Mouse (Mus musculus) testis, adult 2 months (tissue): ENCODE measurements around the gene Tnni1. TPM values are rescaled to one million over a fixed set of nuclear protein-coding genes. Genes with fewer than 3 reads are reported as not detected.

Source experiments
- H3K27ac ChIP-seq: fragments of 200-500 bp; 2 replicates; pipeline ENCODE4 v1.5.1; 2012; ENCODE audit warnings: low read depth, low read length; ENCODE audit not compliant: control insufficient read depth, insufficient read depth
- H3K27me3 ChIP-seq: fragments of 200-500 bp; 2 replicates; pipeline ENCODE4 v1.6.1; 2012; ENCODE audit warnings: mild to moderate bottlenecking, low read length, moderate library complexity; ENCODE audit not compliant: control insufficient read depth, insufficient read depth
- H3K36me3 ChIP-seq: fragments of 200-500 bp; 2 replicates; pipeline ENCODE4 v1.6.1; 2012; ENCODE audit warnings: mild to moderate bottlenecking, low read length; ENCODE audit not compliant: control insufficient read depth, insufficient read depth
- H3K4me1 ChIP-seq: fragments of 200-500 bp; 2 replicates; pipeline ENCODE4 v1.6.1; 2012; ENCODE audit warnings: low read length; ENCODE audit not compliant: control insufficient read depth, insufficient read depth
- H3K4me3 ChIP-seq: fragments of 200-500 bp; 2 replicates; pipeline ENCODE4 v1.5.1; 2012; ENCODE audit warnings: low read depth, mild to moderate bottlenecking, low read length, moderate library complexity, mixed read lengths; ENCODE audit not compliant: control insufficient read depth
- CTCF ChIP-seq: fragments of 200-500 bp; IDR thresholded peaks from 2 replicates; pipeline ENCODE4 v1.5.1; 2012; ENCODE audit warnings: low read depth, mild to moderate bottlenecking, inconsistent platforms, low read length, moderate library complexity; ENCODE audit not compliant: control insufficient read depth, insufficient read depth, insufficient replicate concordance
- POLR2A ChIP-seq: fragments of 200-500 bp; IDR thresholded peaks from 2 replicates; pipeline ENCODE4 v1.6.1; 2012; ENCODE audit warnings: low read depth, mild to moderate bottlenecking, inconsistent platforms, low read length, moderate library complexity; ENCODE audit not compliant: control insufficient read depth
- polyA plus RNA-seq: library from polyadenylated mRNA; depleted of rRNA; stranded (reverse); fragments of >200 nt; gene quantifications from 2 replicates; pipeline ENCODE4 v1.2.3, GENCODE M21; 2012

Tnni1 gene
- polyA plus RNA-seq, 1 experiment, result 0.99 TPM

DNA sequence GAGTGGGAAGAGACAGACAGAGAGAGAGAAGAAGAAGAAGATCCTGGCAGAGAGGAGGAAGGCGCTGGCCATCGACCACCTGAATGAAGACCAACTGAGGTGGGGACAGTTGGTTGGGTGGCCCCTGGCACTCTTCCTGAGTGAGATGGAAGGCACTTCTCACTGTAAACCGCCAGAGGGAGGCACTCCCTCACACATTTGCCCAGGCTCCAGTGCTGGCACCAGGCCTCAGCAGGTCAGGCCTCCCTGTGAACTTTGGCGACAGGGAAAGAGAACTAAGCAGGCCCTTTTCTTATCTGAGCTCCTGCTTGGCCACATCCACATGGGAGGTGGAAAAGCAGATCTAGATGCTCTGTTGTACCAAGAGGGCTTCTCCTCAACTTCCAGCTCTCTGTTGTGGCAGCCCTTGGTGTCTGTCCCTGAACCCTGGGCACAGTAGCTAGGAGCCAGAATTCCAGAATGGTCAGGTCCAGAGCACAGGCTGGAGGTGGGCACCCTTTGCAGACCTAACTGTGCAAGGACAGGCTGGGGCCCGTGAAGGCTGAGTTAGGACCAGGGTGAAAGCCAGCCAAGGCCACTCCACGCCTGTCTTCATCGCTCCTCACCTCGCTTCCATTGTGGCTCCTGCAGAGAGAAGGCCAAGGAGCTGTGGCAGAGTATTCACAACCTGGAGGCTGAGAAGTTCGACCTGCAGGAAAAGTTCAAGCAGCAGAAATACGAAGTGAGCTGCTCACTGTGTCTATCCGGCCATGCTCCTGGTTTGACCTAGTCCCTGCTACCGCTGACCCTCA lies 71.7 kb downstream of the Tnni1 start:
- H3K27ac ChIP-seq, result no peak overlapping the region
- TF ChIP-seq CTCF (peak; percentile 50; the same call in 1 of the 2 replicates), POLR2A (no peak)
- no peaks in the 10 kb centered on the region; the same call in 1 of the 2 replicates for H3K4me1 ChIP-seq
- no peaks in the 10 kb centered on the region for H3K36me3 ChIP-seq
- H3K27me3 ChIP-seq, result no peaks in the 10 kb centered on the region
- no peak overlapping the region for H3K4me3 ChIP-seq

DNA sequence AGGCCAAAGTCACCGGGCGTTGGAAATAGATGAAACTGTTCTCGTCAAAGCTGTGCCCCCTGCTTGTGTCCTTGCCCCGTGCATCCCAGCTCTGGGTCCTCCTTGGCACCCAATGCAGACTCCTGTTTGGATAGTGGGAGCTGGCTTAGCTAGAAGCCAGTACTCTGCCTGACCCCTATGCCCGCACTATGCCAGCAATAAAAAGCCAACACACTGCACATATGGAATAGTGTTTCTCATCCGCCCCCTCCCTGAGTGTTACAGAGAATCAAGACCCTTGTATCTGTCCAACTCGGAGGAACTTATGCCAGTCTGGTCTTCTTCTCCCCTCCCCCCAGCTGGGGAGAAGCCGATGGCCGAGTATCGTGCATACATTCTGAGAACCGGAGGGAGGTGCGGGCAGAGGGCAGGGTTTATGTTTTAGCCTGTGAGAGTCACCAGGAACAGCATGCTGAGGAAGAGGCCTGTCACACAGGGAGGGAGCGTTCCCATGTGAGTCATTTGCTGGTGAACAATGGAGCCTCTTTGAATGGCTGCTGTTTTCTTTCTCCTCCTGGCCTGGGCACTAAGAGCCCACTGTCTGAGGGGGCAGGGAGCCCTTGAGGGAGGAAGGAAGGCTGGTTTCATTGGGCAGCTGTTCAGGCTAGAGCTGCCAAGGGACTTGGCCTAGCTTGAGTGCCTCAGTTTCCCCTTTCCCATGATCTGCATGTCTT lies 73.0 kb downstream of the Tnni1 start:
- H3K4me3 ChIP-seq, result no peak overlapping the region
- no peaks in the 10 kb centered on the region; the same call in 1 of the 2 replicates for H3K4me1 ChIP-seq
- H3K36me3 ChIP-seq, result no peaks in the 10 kb centered on the region
- no peak overlapping the region for H3K27ac ChIP-seq
- no peak for TF ChIP-seq POLR2A
- no peak for TF ChIP-seq CTCF
- no peaks in the 10 kb centered on the region for H3K27me3 ChIP-seq

DNA sequence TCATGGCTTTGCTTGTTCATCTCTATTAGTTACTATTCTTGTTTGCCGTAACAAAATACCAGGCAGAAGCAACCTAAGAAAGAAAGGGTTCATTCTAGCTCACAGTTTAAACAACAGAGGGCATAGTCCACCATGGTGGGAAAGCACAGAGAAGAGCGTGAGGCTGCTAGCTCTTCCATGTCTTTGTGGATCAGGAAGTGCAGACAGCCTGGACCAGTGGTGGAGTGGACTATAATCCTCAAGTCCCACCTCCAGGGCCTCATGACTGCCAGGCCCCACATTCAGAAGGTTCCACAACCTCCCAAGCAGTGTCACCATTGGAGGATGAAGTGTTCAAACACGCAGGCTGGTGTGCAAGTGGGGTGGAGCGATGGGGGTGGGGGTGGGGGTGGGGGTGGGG lies 74.0 kb downstream of the Tnni1 start:
- TF ChIP-seq CTCF, result no peak
- no peak for TF ChIP-seq POLR2A
- Histone ChIP-seq H3K36me3 (no peaks in the 10 kb centered on the region), H3K27ac (no peak overlapping the region), H3K4me3 (no peak overlapping the region), H3K27me3 (no peaks in the 10 kb centered on the region), H3K4me1 (no peaks in the 10 kb centered on the region; the same call in 1 of the 2 replicates)

DNA sequence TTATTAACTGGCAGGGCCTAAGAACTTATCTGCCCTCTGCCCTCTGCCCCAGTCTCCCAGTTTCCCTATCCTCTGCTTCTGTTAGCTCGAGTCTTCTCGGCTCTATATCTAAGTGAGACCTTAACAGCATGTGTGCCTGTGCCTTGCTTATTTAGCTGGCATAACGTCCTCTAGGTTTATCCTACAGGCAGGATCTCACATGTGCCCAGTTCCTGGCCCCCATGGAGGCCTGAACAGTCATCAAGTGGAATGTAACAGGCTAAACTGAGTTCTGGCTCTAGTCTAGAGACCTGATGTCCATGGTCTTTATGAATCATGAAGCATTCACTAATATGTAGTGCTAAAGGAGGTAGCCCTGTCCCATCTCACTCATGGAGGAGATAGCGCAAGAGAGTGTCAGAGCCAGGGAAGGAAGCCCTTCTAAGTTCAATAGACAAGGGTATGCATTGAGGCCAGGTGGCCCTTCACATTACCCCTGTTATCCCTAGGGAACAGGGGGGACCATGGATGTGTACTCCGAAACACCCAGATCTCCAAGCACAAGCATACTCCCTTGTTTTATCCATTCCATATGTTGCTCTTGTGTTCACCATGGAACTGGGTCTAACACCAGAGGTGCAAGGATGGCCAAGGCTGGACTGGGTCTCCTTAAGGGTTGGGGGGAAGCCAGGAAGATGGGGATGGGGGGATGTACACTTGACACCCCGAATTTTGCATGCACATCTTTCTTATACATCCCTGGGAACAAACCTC lies 75.5 kb downstream of the Tnni1 start:
- Histone ChIP-seq H3K4me3 (no peak overlapping the region), H3K27ac (no peak overlapping the region), H3K36me3 (no peaks in the 10 kb centered on the region), H3K4me1 (no peaks in the 10 kb centered on the region; the same call in 1 of the 2 replicates), H3K27me3 (no peaks in the 10 kb centered on the region)
- TF ChIP-seq CTCF (no peak), POLR2A (no peak)

DNA sequence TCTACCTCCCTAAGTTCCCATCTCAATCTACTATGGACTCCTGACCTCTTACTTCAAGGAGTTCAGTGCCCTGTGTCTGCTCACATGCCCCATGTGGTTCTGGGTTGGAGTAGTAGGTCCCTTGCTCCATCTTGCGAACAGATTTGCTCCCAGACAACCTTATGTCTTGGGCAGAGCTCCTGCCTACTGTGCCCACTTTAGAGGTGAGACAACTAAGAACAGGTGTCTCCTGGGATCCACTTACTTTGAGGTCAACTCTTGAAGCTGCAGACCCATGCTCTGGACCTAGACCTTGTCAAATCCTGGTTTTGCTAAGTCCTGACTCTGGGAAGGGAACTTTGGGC lies 76.1 kb downstream of the Tnni1 start:
- H3K4me1 ChIP-seq, result no peaks in the 10 kb centered on the region; the same call in 1 of the 2 replicates
- TF ChIP-seq POLR2A, result no peak
- no peak for TF ChIP-seq CTCF
- no peak overlapping the region for H3K4me3 ChIP-seq
- H3K27me3 ChIP-seq, result no peaks in the 10 kb centered on the region
- H3K36me3 ChIP-seq, result no peaks in the 10 kb centered on the region
- H3K27ac ChIP-seq, result no peak overlapping the region

DNA sequence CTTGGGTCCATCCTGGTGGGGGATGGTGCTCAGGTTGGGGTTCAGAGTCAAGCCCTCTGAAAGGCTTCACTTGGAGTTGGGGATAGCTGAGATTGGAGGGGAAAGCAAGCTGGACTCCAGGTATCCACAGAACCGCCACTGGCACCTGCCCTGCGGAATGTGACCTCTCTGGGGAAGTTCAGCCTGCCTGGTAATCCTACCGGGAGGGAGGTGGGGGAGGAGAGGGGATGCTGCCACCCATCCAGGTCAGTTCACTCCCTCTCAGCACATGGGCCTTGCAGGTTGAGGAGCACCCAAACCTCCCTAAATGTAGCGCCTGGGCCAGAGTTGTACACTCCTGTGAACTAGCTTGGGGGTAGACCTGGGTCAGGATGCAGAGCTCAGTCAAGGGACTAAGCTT lies 76.8 kb downstream of the Tnni1 start:
- no peaks in the 10 kb centered on the region for H3K36me3 ChIP-seq
- no peak overlapping the region for H3K4me3 ChIP-seq
- H3K4me1 ChIP-seq, result no peaks in the 10 kb centered on the region; the same call in 1 of the 2 replicates
- H3K27ac ChIP-seq, result no peak overlapping the region
- no peaks in the 10 kb centered on the region for H3K27me3 ChIP-seq
- TF ChIP-seq CTCF (no peak), POLR2A (no peak)
